Mouse (Mus musculus) MEL (cell line): ENCODE measurements at regions not wholly inside any gene's neighbourhood (a gene's known extent, or its start where the extent isn't known, plus 50 kb on each side); places are given as distances from the start of the nearest gene placed in this dataset.

Source experiments
- DNase-seq: peaks from one replicate; pipeline ENCODE4 v3.0.0; 2011; ENCODE audit warnings: low read depth, low spot score
- H3K27ac ChIP-seq: 2 replicates; pipeline ENCODE4 v1.5.1; 2012; ENCODE audit warnings: low read depth, mild to moderate bottlenecking, control low read depth, low read length, moderate library complexity; ENCODE audit not compliant: control insufficient read depth
- H3K27me3 ChIP-seq, 2 experiments: fragments of 150-350 bp in 1 of 2; sonication (generic) in 1 of 2; 2 replicates each; pipeline ENCODE4 v1.6.1; 2012; ENCODE audit warnings: low read length in 2 of 2, mild to moderate bottlenecking in 2 of 2, improper control_type of control experiment in 1 of 2, moderate library complexity in 1 of 2; ENCODE audit not compliant: insufficient read depth in 2 of 2, control insufficient read depth in 1 of 2
- H3K36me3 ChIP-seq, 2 experiments: 2 replicates each; pipeline ENCODE4 v1.6.1; 2012 to 2014; ENCODE audit warnings: low read length in 2 of 2, improper control_type of control experiment in 1 of 2, inconsistent platforms in 1 of 2, mild to moderate bottlenecking in 1 of 2; ENCODE audit not compliant: insufficient read depth in 2 of 2, control insufficient read depth in 1 of 2
- H3K4me1 ChIP-seq, 2 experiments: fragments of 150-350 bp in 1 of 2; sonication (generic) in 1 of 2; 2 replicates each; pipeline ENCODE4 v1.6.1; 2012; ENCODE audit warnings: low read length in 2 of 2, improper control_type of control experiment in 1 of 2, mild to moderate bottlenecking in 1 of 2; ENCODE audit not compliant: insufficient read depth in 2 of 2, control insufficient read depth in 1 of 2
- H3K4me3 ChIP-seq, 2 experiments: fragments of 150-350 bp in 1 of 2; sonication (generic) in 1 of 2; 2 replicates each; pipeline ENCODE4 v1.5.1; 2012; ENCODE audit warnings: low read depth in 2 of 2, low read length in 2 of 2, mild to moderate bottlenecking in 2 of 2, moderate library complexity in 2 of 2, control low read depth in 1 of 2, improper control_type of control experiment in 1 of 2; ENCODE audit not compliant: control insufficient read depth in 1 of 2, insufficient read depth in 1 of 2
- H3K79me2 ChIP-seq: 2 replicates; pipeline ENCODE4 v1.6.1; 2012; ENCODE audit warnings: mild to moderate bottlenecking, low read length, moderate library complexity; ENCODE audit not compliant: control insufficient read depth, poor library complexity, insufficient read depth
- H3K9ac ChIP-seq: 2 replicates; pipeline ENCODE4 v1.6.1; 2012; ENCODE audit warnings: low read depth, mild to moderate bottlenecking, control low read depth, low read length, moderate library complexity; ENCODE audit not compliant: control insufficient read depth, poor library complexity, severe bottlenecking
- H3K9me3 ChIP-seq: fragments of 150-350 bp; sonication (generic); replicated peaks from 2 replicates; pipeline ENCODE4 v1.6.1; 2012; ENCODE audit warnings: mild to moderate bottlenecking, low read length, improper control_type of control experiment, moderate library complexity; ENCODE audit not compliant: insufficient read depth
- BHLHE40 ChIP-seq: IDR thresholded peaks from 2 replicates; pipeline ENCODE4 v1.6.1; 2012; ENCODE audit warnings: low read depth, mild to moderate bottlenecking, inconsistent platforms, low read length, improper control_type of control experiment, borderline replicate concordance
- CTCF ChIP-seq, 3 experiments: IDR thresholded peaks in 2 of 3; conservative IDR thresholded peaks in 1 of 3; 2 replicates each; pipeline ENCODE4 v1.5.1; 2011 to 2012; ENCODE audit warnings: low read length in 3 of 3, low read depth in 2 of 3, mild to moderate bottlenecking in 2 of 3, improper control_type of control experiment in 1 of 3, inconsistent platforms in 1 of 3, mixed read lengths in 1 of 3, moderate library complexity in 1 of 3; ENCODE audit not compliant: control insufficient read depth in 1 of 3, insufficient read depth in 1 of 3, poor library complexity in 1 of 3, severe bottlenecking in 1 of 3
- EP300 ChIP-seq, 2 experiments: IDR thresholded peaks; 2 replicates each; pipeline ENCODE4 v1.6.1; 2011; ENCODE audit warnings: improper control_type of control experiment in 2 of 2, low read length in 2 of 2, low read depth in 1 of 2, mild to moderate bottlenecking in 1 of 2
- GATA1 ChIP-seq: IDR thresholded peaks from 2 replicates; pipeline ENCODE4 v1.6.1; 2011; ENCODE audit warnings: low read depth, low read length, improper control_type of control experiment
- HCFC1 ChIP-seq: IDR thresholded peaks from 2 replicates; pipeline ENCODE4 v1.6.1; 2012; ENCODE audit warnings: low read depth, mild to moderate bottlenecking, inconsistent platforms, low read length, improper control_type of control experiment, moderate library complexity
- JUND ChIP-seq: IDR thresholded peaks from 2 replicates; pipeline ENCODE4 v1.6.1; 2011; ENCODE audit warnings: low read depth, mild to moderate bottlenecking, improper control_type of control experiment, low read length
- KAT2A ChIP-seq: conservative IDR thresholded peaks from 2 replicates; pipeline ENCODE4 v1.6.1; 2012; ENCODE audit warnings: low read depth, low read length, improper control_type of control experiment, inconsistent platforms
- MAX ChIP-seq: IDR thresholded peaks from 2 replicates; pipeline ENCODE4 v1.6.1; 2011; ENCODE audit warnings: low read length, improper control_type of control experiment
- MAZ ChIP-seq: IDR thresholded peaks from 2 replicates; pipeline ENCODE4 v1.6.1; 2012; ENCODE audit warnings: low read depth, mild to moderate bottlenecking, inconsistent platforms, low read length, improper control_type of control experiment
- NRF1 ChIP-seq: IDR thresholded peaks from 2 replicates; pipeline ENCODE4 v1.6.1; 2014; ENCODE audit warnings: low read depth, mild to moderate bottlenecking, inconsistent platforms, low read length, improper control_type of control experiment, moderate library complexity; ENCODE audit not compliant: poor library complexity, insufficient read depth, severe bottlenecking
- POLR2AphosphoS5 ChIP-seq: IDR thresholded peaks from 2 replicates; pipeline ENCODE4 v1.6.1; 2012; ENCODE audit warnings: low read depth, borderline replicate concordance, mild to moderate bottlenecking, inconsistent platforms, low read length, moderate library complexity, mixed read lengths
- SMC3 ChIP-seq: IDR thresholded peaks from 2 replicates; pipeline ENCODE4 v1.6.1; 2011; ENCODE audit warnings: low read depth, low read length, improper control_type of control experiment
- TAL1 ChIP-seq: IDR thresholded peaks from 2 replicates; pipeline ENCODE4 v1.6.1; 2012; ENCODE audit warnings: mild to moderate bottlenecking, inconsistent platforms, low read length, moderate library complexity, mixed read lengths
- TCF12 ChIP-seq: IDR thresholded peaks from 2 replicates; pipeline ENCODE4 v1.6.1; 2014; ENCODE audit warnings: low read depth, mild to moderate bottlenecking, inconsistent platforms, low read length, improper control_type of control experiment, moderate library complexity
- UBTF ChIP-seq: IDR thresholded peaks from 2 replicates; pipeline ENCODE4 v1.6.1; 2012; ENCODE audit warnings: low read depth, mild to moderate bottlenecking, inconsistent platforms, low read length, improper control_type of control experiment, moderate library complexity, borderline replicate concordance; ENCODE audit not compliant: insufficient read depth
- USF1 ChIP-seq: IDR thresholded peaks from 2 replicates; pipeline ENCODE4 v1.6.1; 2014; ENCODE audit warnings: low read depth, mild to moderate bottlenecking, inconsistent platforms, low read length, improper control_type of control experiment, moderate library complexity
- USF2 ChIP-seq, 2 experiments: IDR thresholded peaks; 2 replicates each; pipeline ENCODE4 v1.6.1; 2011 to 2012; ENCODE audit warnings: improper control_type of control experiment in 2 of 2, low read length in 2 of 2, borderline replicate concordance in 1 of 2, inconsistent platforms in 1 of 2, low read depth in 1 of 2, mild to moderate bottlenecking in 1 of 2; ENCODE audit not compliant: insufficient read depth in 1 of 2
- ZMIZ1 ChIP-seq: IDR thresholded peaks from 2 replicates; pipeline ENCODE4 v1.6.1; 2012; ENCODE audit warnings: low read depth, mild to moderate bottlenecking, inconsistent platforms, low read length, improper control_type of control experiment, moderate library complexity

- no peaks in the 10 kb centered on the region for H3K4me1 ChIP-seq
- no peak overlapping the region for H3K27ac ChIP-seq
- no peak overlapping the region for H3K9ac ChIP-seq
- H3K79me2 ChIP-seq, result no peaks in the 10 kb centered on the region
- no peak for TF ChIP-seq GATA1
- TF ChIP-seq BHLHE40, result no peak
- TF ChIP-seq KAT2A, result no peak
- no peak for TF ChIP-seq TAL1
- no peak for TF ChIP-seq CTCF (IDR thresholded peaks at IDR 0.05 in 2 of 3, conservative IDR thresholded peaks at IDR 0.05 in 1 of 3; ENCODE audit: control insufficient read depth in 1 of 3, insufficient read depth in 1 of 3, low read depth in 2 of 3, low read length in 3 of 3, poor library complexity in 1 of 3, severe bottlenecking in 1 of 3)
- no peak for TF ChIP-seq USF1
- no peak for TF ChIP-seq USF2 (IDR thresholded peaks at IDR 0.05; ENCODE audit: borderline replicate concordance in 1 of 2, insufficient read depth in 1 of 2, low read depth in 1 of 2, low read length in 2 of 2)
- no peak for TF ChIP-seq UBTF
- no peak for TF ChIP-seq NRF1
- no peak for TF ChIP-seq SMC3
- no peak for TF ChIP-seq MAZ
- TF ChIP-seq JUND, result no peak
- no peak for TF ChIP-seq TCF12
- no peak for TF ChIP-seq HCFC1
- TF ChIP-seq ZMIZ1, result no peak
- no peak for TF ChIP-seq MAX
- no peak for DNase-seq
- no peak overlapping the region for H3K4me3 ChIP-seq
- no peaks in the 10 kb centered on the region for H3K9me3 ChIP-seq
- H3K36me3 ChIP-seq, result no peaks in the 10 kb centered on the region
- H3K27me3 ChIP-seq, result no peaks in the 10 kb centered on the region
Measured at GRCm38 (mm10) chr8:92024133-92024532, 222.3 kb upstream of the Irx3 start.

- H3K9ac ChIP-seq, result no peak overlapping the region
- H3K4me1 ChIP-seq, result no peaks in the 10 kb centered on the region
- no peaks in the 10 kb centered on the region for H3K36me3 ChIP-seq
- TF ChIP-seq POLR2AphosphoS5 (no peak), USF1 (no peak), EP300 (IDR thresholded peaks at IDR 0.05; ENCODE audit: low read depth in 1 of 2, low read length in 2 of 2) (no peak)
- H3K4me3 ChIP-seq, result no peak overlapping the region
- H3K9me3 ChIP-seq, result no peaks in the 10 kb centered on the region
- H3K79me2 ChIP-seq, result no peaks in the 10 kb centered on the region
- DNase-seq, result no peak
- no peak overlapping the region for H3K27ac ChIP-seq
- H3K27me3 ChIP-seq, result no peaks in the 10 kb centered on the region
Measured at GRCm38 (mm10) chr8:92021521-92021920, 219.7 kb upstream of the Irx3 start.
